Mouse (Mus musculus): ENCODE results near the gene Spg7. TPM values are rescaled to one million over a fixed set of nuclear protein-coding genes. Genes with fewer than 3 reads are reported as not detected.

Spg7 gene
- total and polyA plus RNA-seq, 3 experiments: 28.9 to 36.0 TPM; not detected in 1

GRCm38 (mm10) chr8:123087289-123087688 is 24.5 kb downstream of the Spg7 start:
- Histone ChIP-seq H3K36me3 (ENCODE audit: control insufficient read depth in 1 of 2, insufficient read depth in 2 of 2, low read length in 2 of 2) (no peaks in the 10 kb centered on the region; a peak in 1 of 4 replicates), H3K9ac (ENCODE audit: control insufficient read depth, low read depth, low read length, poor library complexity, severe bottlenecking) (no peak overlapping the region), H3K79me2 (ENCODE audit: control insufficient read depth, insufficient read depth, low read length, poor library complexity) (no peaks in the 10 kb centered on the region), H3K4me3 (ENCODE audit: control insufficient read depth in 1 of 2, insufficient read depth in 1 of 2, low read depth in 2 of 2, low read length in 2 of 2) (no peak overlapping the region), H3K27me3 (ENCODE audit: control insufficient read depth in 1 of 2, insufficient read depth in 2 of 2, low read length in 2 of 2) (no peaks in the 10 kb centered on the region), H3K27ac (ENCODE audit: control insufficient read depth, low read depth, low read length) (no peak overlapping the region), H3K9me3 (replicated peaks; ENCODE audit: insufficient read depth, low read length) (no peaks in the 10 kb centered on the region), H3K4me1 (ENCODE audit: control insufficient read depth in 1 of 2, insufficient read depth in 2 of 2, low read length in 2 of 2) (no peaks in the 10 kb centered on the region)
- DNase-seq (ENCODE audit: low read depth, low spot score): no peak
- TF ChIP-seq MXI1 (IDR thresholded peaks at IDR 0.05; ENCODE audit: low read depth, low read length) (no peak), TAL1 (IDR thresholded peaks at IDR 0.05; ENCODE audit: low read length) (no peak), ZMIZ1 (IDR thresholded peaks at IDR 0.05; ENCODE audit: low read depth, low read length) (no peak), ZNF384 (IDR thresholded peaks at IDR 0.05; ENCODE audit: low read depth, low read length) (no peak), GATA1 (IDR thresholded peaks at IDR 0.05; ENCODE audit: low read depth, low read length) (no peak), CHD1 (IDR thresholded peaks at IDR 0.05; ENCODE audit: low read depth, low read length) (no peak), RCOR1 (IDR thresholded peaks at IDR 0.05; ENCODE audit: low read depth, low read length) (no peak), MYB (IDR thresholded peaks at IDR 0.05; ENCODE audit: low read depth, low read length) (no peak), UBTF (IDR thresholded peaks at IDR 0.05; ENCODE audit: borderline replicate concordance, insufficient read depth, low read depth, low read length) (no peak), MAFK (IDR thresholded peaks at IDR 0.05; ENCODE audit: borderline replicate concordance, low read depth, low read length) (no peak), EP300 (IDR thresholded peaks at IDR 0.05; ENCODE audit: low read depth in 1 of 2, low read length in 2 of 2) (no peak), MAX (IDR thresholded peaks at IDR 0.05; ENCODE audit: low read length) (no peak), SIN3A (IDR thresholded peaks at IDR 0.05; ENCODE audit: low read length) (no peak), ZC3H11A (IDR thresholded peaks at IDR 0.05; ENCODE audit: low read depth, low read length) (no peak), CTCF (IDR thresholded peaks at IDR 0.05 in 2 of 3, conservative IDR thresholded peaks at IDR 0.05 in 1 of 3; ENCODE audit: control insufficient read depth in 1 of 3, insufficient read depth in 1 of 3, low read depth in 2 of 3, low read length in 3 of 3, poor library complexity in 1 of 3, severe bottlenecking in 1 of 3) (no peak), E2F4 (IDR thresholded peaks at IDR 0.05; ENCODE audit: borderline replicate concordance, low read depth, low read length) (no peak), BHLHE40 (IDR thresholded peaks at IDR 0.05; ENCODE audit: borderline replicate concordance, low read depth, low read length) (no peak), TCF12 (IDR thresholded peaks at IDR 0.05; ENCODE audit: low read depth, low read length) (no peak), MEF2A (IDR thresholded peaks at IDR 0.05; ENCODE audit: extremely low read depth, insufficient replicate concordance, low read depth, low read length, poor library complexity, severe bottlenecking) (no peak), RAD21 (IDR thresholded peaks at IDR 0.05; ENCODE audit: low read depth, low read length) (no peak)

GRCm38 (mm10) chr8:123097216-123097615 is 34.5 kb downstream of the Spg7 start:
- H3K27ac ChIP-seq (ENCODE audit: control insufficient read depth, low read depth, low read length): no peak overlapping the region
- no peaks in the 10 kb centered on the region for H3K27me3 ChIP-seq (ENCODE audit: control insufficient read depth in 1 of 2, insufficient read depth in 2 of 2, low read length in 2 of 2)
- no peaks in the 10 kb centered on the region; a peak in 1 of 4 replicates for H3K36me3 ChIP-seq (ENCODE audit: control insufficient read depth in 1 of 2, insufficient read depth in 2 of 2, low read length in 2 of 2)
- H3K79me2 ChIP-seq (ENCODE audit: control insufficient read depth, insufficient read depth, low read length, poor library complexity): peaks cover 3% of the 10 kb centered on the region; the same call in 1 of the 2 replicates
- TF ChIP-seq TBP (IDR thresholded peaks at IDR 0.05; ENCODE audit: low read depth, low read length) (no peak), TCF12 (IDR thresholded peaks at IDR 0.05; ENCODE audit: low read depth, low read length) (no peak)
- no peak overlapping the region for H3K9ac ChIP-seq (ENCODE audit: control insufficient read depth, low read depth, low read length, poor library complexity, severe bottlenecking)
- no peaks in the 10 kb centered on the region for H3K9me3 ChIP-seq (replicated peaks; ENCODE audit: insufficient read depth, low read length)
- no peak for DNase-seq (ENCODE audit: low read depth, low spot score)
- H3K4me1 ChIP-seq (ENCODE audit: control insufficient read depth in 1 of 2, insufficient read depth in 2 of 2, low read length in 2 of 2): no peaks in the 10 kb centered on the region
- H3K4me3 ChIP-seq (ENCODE audit: control insufficient read depth in 1 of 2, insufficient read depth in 1 of 2, low read depth in 2 of 2, low read length in 2 of 2): no peak overlapping the region

Data from MEL (cell line).